ENCODE assay signal across 8 mouse cellular contexts in the genomic region with DNA sequence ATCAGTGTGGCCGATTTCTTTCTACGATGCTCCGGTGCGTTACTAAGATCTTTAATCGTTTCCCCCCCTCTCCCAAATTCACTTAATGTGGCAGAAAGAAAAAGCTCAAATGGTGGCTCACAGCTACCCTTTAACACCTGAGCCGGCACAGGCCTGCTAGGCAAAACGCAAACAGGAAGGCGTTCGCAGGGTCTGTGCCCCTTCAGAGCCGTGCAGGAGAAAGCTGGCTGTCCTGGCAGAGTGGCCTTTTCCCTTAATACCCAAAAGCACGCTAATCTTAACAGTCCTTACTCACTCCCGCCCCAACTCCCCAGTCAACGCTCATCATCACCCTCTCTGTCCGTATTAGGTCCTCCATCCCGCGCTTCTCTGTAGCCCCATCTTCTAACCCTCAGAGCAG. TPM values are rescaled to one million over a fixed set of nuclear protein-coding genes. Genes with fewer than 3 reads are reported as not detected.
DNase-seq lines count a peak whose midpoint lies in the region; ATAC-seq and TF ChIP-seq lines count a peak whose summit lies in the region.

No protein-coding gene starts in this region.

- peak overlapping the region; percentile 87 for H3K9ac ChIP-seq in heart, adult 2 months (ENCODE audit: low read depth, low read length)
- H3K9ac ChIP-seq in hindbrain, embryonic 11.5 days (ENCODE audit: low read depth, low read length): peak overlapping the region; percentile 93

- TF ChIP-seq POLR2A in heart, adult 2 months (IDR thresholded peaks at IDR 0.05; ENCODE audit: insufficient read depth, low read depth, low read length): no peak

- no peak for TF ChIP-seq CTCF in heart, adult 2 months (IDR thresholded peaks at IDR 0.05)
- no peak for TF ChIP-seq CTCF in E14TG2a.4 (conservative IDR thresholded peaks at IDR 0.05; ENCODE audit: low read length)

- TF ChIP-seq EP300 in heart, adult 2 months (IDR thresholded peaks at IDR 0.05; ENCODE audit: insufficient read depth, low read depth, low read length): no peak

- 4% methylated on average over 16 of the region's 16 CpGs for WGBS in heart, adult 2 months
- WGBS in hindbrain, embryonic 11.5 days: 2% methylated on average over 16 of the region's 16 CpGs

- H3K4me2 ChIP-seq in hindbrain, embryonic 11.5 days (replicated peaks; ENCODE audit: low read depth, low read length): peak overlapping the region; percentile 62

- no peaks in the 10 kb centered on the region for H3K9me3 ChIP-seq in E14TG2a.4 (ENCODE audit: low read length)
- no peaks in the 10 kb centered on the region for H3K9me3 ChIP-seq in hindbrain, embryonic 11.5 days (ENCODE audit: control insufficient read depth, low read length)

- peaks cover 4% of the 10 kb centered on the region; the same call in 1 of the 2 replicates for H3K36me3 ChIP-seq in heart, adult 2 months (ENCODE audit: control insufficient read depth, insufficient read depth, low read length)
- peaks cover 32% of the 10 kb centered on the region for H3K36me3 ChIP-seq in E14TG2a.4 (ENCODE audit: insufficient read depth, low read length)
- H3K36me3 ChIP-seq in hindbrain, embryonic 11.5 days (ENCODE audit: control insufficient read depth, insufficient read depth, low read length): no peaks in the 10 kb centered on the region

- peak overlapping the region; percentile 96 for H3K27ac ChIP-seq in heart, adult 2 months
- peak overlapping the region; percentile 87 for H3K27ac ChIP-seq in hindbrain, embryonic 11.5 days (ENCODE audit: low read depth, low read length)

- no peaks in the 10 kb centered on the region for H3K27me3 ChIP-seq in heart, adult 2 months (ENCODE audit: control insufficient read depth, insufficient read depth, low read length)
- no peaks in the 10 kb centered on the region for H3K27me3 ChIP-seq in E14TG2a.4 (ENCODE audit: insufficient read depth, low read length)
- H3K27me3 ChIP-seq in hindbrain, embryonic 11.5 days (ENCODE audit: control insufficient read depth, insufficient read depth, low read length): no peaks in the 10 kb centered on the region

- DNase-seq in heart, adult 2 months: no peak
- no peak for DNase-seq in heart, adult 11 months
- DNase-seq in hindbrain, embryonic 11.5 days (ENCODE audit: low spot score): no peak
- DNase-seq in adrenal gland, adult (ENCODE audit: inconsistent age in 2 of 2, low spot score in 1 of 2): no peak
- no peak for DNase-seq in gastrocnemius, postnatal 36 days
- no peak for DNase-seq in layer of hippocampus, postnatal 10 days (ENCODE audit: low spot score in 2 of 2)

- H3K4me1 ChIP-seq in heart, adult 2 months (ENCODE audit: control insufficient read depth, insufficient read depth, low read length): peaks cover 7% of the 10 kb centered on the region
- H3K4me1 ChIP-seq in E14TG2a.4 (replicated peaks; ENCODE audit: low read depth, low read length): peaks cover 78% of the 10 kb centered on the region
- H3K4me1 ChIP-seq in hindbrain, embryonic 11.5 days (replicated peaks; ENCODE audit: control insufficient read depth, insufficient read depth, low read length): peaks cover 10% of the 10 kb centered on the region; the same call in 1 of the 2 replicates

- peaks cover 1% of the 10 kb centered on the region; the same call in 1 of the 2 replicates for H3K79me2 ChIP-seq in heart, adult 2 months (replicated peaks; ENCODE audit: control insufficient read depth, insufficient read depth, low read length)

- 0 out of 2 replicates have a peak, but pooled peaks have one; percentile 2 for ATAC-seq in hindbrain, embryonic 11.5 days (ENCODE audit: low FRiP score)
- ATAC-seq in megakaryocyte progenitor cell, adult 5-6 weeks (replicated peaks; ENCODE audit: poor library complexity): peak; percentile 0; the same call in 1 of the 2 replicates

- intact Hi-C loops in heart, adult 2 months (cut with DNase I): loop anchor here (5.0 kb wide), 2 partner anchors 41 to 286 kb away; no protein-coding TSS in a partner anchor
- intact Hi-C loops in gastrocnemius, postnatal 36 days (cut with DNase I): no loop called here

- peak overlapping the region; percentile 93 for H3K4me3 ChIP-seq in heart, adult 2 months
- peak overlapping the region; percentile 95 for H3K4me3 ChIP-seq in E14TG2a.4 (replicated peaks; ENCODE audit: low read length)
- peak overlapping the region; percentile 91 for H3K4me3 ChIP-seq in hindbrain, embryonic 11.5 days (ENCODE audit: low read depth, low read length)

RNA-seq across cellular contexts. Expression of a gene that starts 1.4 kb away (rescaled TPM):
- 10 to 100 TPM; 23.6 to 24.7 TPM for total RNA-seq in heart, adult 2 months (2021)
- 12.3 and 17.9 TPM in 2 replicates for polyA plus RNA-seq in heart, adult 2 months (2012; rRNA removed)
- 151 and 166 TPM in 2 replicates for polyA plus RNA-seq in hindbrain, embryonic 11.5 days (2014; fragmentation: Nextera tagmentation; extraction: Ambion mirVana)
- total RNA-seq in megakaryocyte progenitor cell, adult 5-6 weeks (2015): 243 and 247 TPM in 2 replicates
- 206 and 228 TPM in 2 replicates for total RNA-seq in megakaryocyte progenitor cell, adult 5-6 weeks (2017)
- 10 to 100 TPM; 17.7 to 20.5 TPM for total RNA-seq in gastrocnemius, postnatal 36 days (2021)
- 10 to 100 TPM; 15.0 to 17.8 TPM for total RNA-seq in layer of hippocampus, postnatal 10 days (2021)

Comparison
In these comparisons a context has a peak if more than half of its experiments do, and no peak if none do; other contexts are left out.
1. RNA of a gene that starts 1.4 kb away (total RNA-seq): 206 to 247 TPM in megakaryocyte progenitor cell, adult 5-6 weeks; 23.6 to 24.7 TPM in heart, adult 2 months, 17.7 to 20.5 TPM in gastrocnemius, postnatal 36 days and 15.0 to 17.8 TPM in layer of hippocampus, postnatal 10 days; every median in the first group is over 4 times any median in the second.
2. Peak in every context shown above with its lines, with median percentiles within 50 percentile points of each other: H3K4me3 ChIP-seq.